Mouse (Mus musculus) heart, embryonic 13.5 days (tissue): ENCODE results near the gene Sh3bgr. TPM values are rescaled to one million over a fixed set of nuclear protein-coding genes. Genes with fewer than 3 reads are reported as not detected.

Source experiments
- ATAC-seq: fragments of 200-750 bp; cut with Nextera tagmentation; 2 replicates; pipeline ENCODE4 v1.8.0; 2017; ENCODE audit warnings: moderate TSS enrichment; ENCODE audit not compliant: insufficient number of reproducible peaks, low FRiP score, low TSS enrichment; ENCODE audit errors: extremely low read depth
- H3K27ac ChIP-seq: fragments of 300-500 bp; sonication (generic); replicated peaks from 2 replicates; pipeline ENCODE4 v1.5.1; 2015; ENCODE audit warnings: moderate library complexity, mild to moderate bottlenecking, inconsistent platforms
- H3K27me3 ChIP-seq: fragments of 300-500 bp; sonication (generic); replicated peaks from 2 replicates; pipeline ENCODE4 v1.6.1; 2015; ENCODE audit warnings: mild to moderate bottlenecking, inconsistent platforms
- H3K36me3 ChIP-seq: fragments of 300-500 bp; sonication (generic); 2 replicates; pipeline ENCODE4 v1.6.1; 2015; ENCODE audit warnings: mild to moderate bottlenecking, inconsistent platforms
- H3K4me1 ChIP-seq: fragments of 300-500 bp; sonication (generic); 2 replicates; pipeline ENCODE4 v1.6.1; 2015; ENCODE audit warnings: inconsistent platforms
- H3K4me2 ChIP-seq: fragments of 300-500 bp; sonication (generic); 2 replicates; pipeline ENCODE4 v1.6.1; 2015; ENCODE audit warnings: inconsistent platforms, mild to moderate bottlenecking, moderate library complexity
- H3K4me3 ChIP-seq: fragments of 300-500 bp; sonication (generic); 2 replicates; pipeline ENCODE4 v1.5.1; 2015; ENCODE audit warnings: moderate library complexity, mild to moderate bottlenecking, inconsistent platforms
- H3K9ac ChIP-seq: fragments of 300-500 bp; sonication (generic); 2 replicates; pipeline ENCODE4 v1.6.1; 2015; ENCODE audit warnings: inconsistent platforms, mild to moderate bottlenecking, moderate library complexity
- H3K9me3 ChIP-seq: fragments of 300-500 bp; sonication (generic); 2 replicates; pipeline ENCODE4 v1.6.1; 2016; ENCODE audit warnings: inconsistent platforms
- WGBS: fragments of 180-500 bp; shearing (Covaris S2); methylation state at CpG from one replicate; pipeline ENCODE4 v1.1.7; 2015; ENCODE audit warnings: mixed read lengths; 5-methylcytosine and 5-hydroxymethylcytosine counted together
- polyA plus RNA-seq: library from polyadenylated mRNA; unstranded; fragments of >200 nt; fragmentation: Nextera tagmentation; extraction: Ambion mirVana; gene quantifications from 2 replicates; pipeline ENCODE4 v1.2.1, GENCODE M21; 2015

Sh3bgr gene
- polyA plus RNA-seq, 1 experiment from 2014 or later = 520 TPM

DNA sequence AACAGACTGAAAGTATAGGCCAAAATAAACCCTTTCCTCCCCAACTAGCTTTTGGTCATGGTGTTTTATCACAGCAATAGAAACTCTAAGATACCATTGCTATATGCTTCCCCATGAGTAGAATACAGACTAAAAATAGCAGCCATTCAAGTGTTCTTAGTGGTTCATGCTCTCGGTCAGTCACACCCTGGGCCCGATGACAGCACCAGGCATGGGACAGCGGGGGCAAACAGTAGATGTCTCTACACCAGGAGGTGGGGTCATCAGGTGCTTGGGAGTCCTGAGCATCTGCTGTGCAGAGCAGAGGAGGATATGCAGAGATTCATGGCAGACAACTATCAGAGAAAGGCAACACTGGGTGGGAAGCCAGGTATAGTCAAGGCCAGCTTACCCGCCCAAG is 12.8 kb downstream of the Sh3bgr start:
- H3K9ac ChIP-seq = peak overlapping the region; percentile 29; the same call in 1 of the 2 replicates
- H3K4me2 ChIP-seq = peak overlapping the region; percentile 30
- no peak overlapping the region for H3K4me3 ChIP-seq
- H3K36me3 ChIP-seq = peaks cover 57% of the 10 kb centered on the region
- no peaks in the 10 kb centered on the region for H3K27me3 ChIP-seq
- H3K9me3 ChIP-seq = 0 out of 2 replicates have a peak, but pooled peaks cover 3% of the 10 kb centered on the region
- 41% methylated on average over 4 of the region's 4 CpGs for WGBS
- peak; percentile 57; the same call in 1 of the 2 replicates for ATAC-seq
- peak overlapping the region; percentile 95 for H3K27ac ChIP-seq
- H3K4me1 ChIP-seq = peaks cover 55% of the 10 kb centered on the region

DNA sequence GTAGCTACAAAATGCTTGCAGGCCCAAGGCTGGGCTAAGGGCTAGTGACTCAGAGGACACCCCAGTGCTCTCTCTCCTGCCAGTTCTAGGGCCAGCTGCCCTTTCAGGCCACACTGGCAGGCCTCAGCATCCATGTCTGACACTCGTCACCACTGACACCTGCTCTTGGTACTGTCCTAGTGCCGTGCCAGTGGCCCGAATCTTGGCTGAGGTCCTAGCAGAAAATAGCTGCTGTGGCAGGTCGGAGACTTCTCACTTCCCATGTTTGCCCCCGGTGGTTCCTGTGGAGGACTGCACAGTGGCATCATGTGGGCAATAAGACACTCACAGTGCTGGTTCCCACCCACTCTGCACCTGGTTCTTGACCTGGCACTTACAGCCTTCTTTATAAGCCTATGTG is 21.2 kb downstream of the Sh3bgr start:
- Histone ChIP-seq H3K9ac (no peak overlapping the region), H3K4me1 (peaks cover 22% of the 10 kb centered on the region), H3K36me3 (peaks cover 69% of the 10 kb centered on the region), H3K4me2 (no peak overlapping the region), H3K9me3 (no peaks in the 10 kb centered on the region), H3K27me3 (no peaks in the 10 kb centered on the region), H3K27ac (peak overlapping the region; percentile 52), H3K4me3 (no peak overlapping the region)
- WGBS = 33% methylated on average over 5 of the region's 5 CpGs
- ATAC-seq = no peak

DNA sequence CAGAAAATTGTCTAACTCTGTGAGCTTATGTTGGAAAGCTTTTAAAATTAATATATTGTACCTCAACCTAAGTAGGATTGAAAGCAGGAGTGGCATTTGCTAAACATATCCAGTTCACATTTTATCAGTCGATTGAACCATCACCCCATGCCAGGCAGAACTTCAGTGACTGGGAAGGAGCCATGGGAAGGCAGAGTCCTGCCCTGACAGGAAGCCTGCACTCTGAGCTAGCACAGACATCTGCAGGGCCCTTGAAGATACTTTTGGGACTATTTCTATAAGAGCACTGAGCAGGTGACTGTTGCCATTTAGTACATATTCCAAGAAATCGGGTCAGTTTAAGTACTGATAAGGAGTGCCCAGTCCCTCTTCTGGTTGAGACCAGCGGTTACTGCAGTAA is 21.7 kb downstream of the Sh3bgr start:
- no peak overlapping the region for H3K9ac ChIP-seq
- H3K27me3 ChIP-seq = no peaks in the 10 kb centered on the region
- no peak for ATAC-seq
- H3K27ac ChIP-seq = peak overlapping the region; percentile 52
- H3K4me1 ChIP-seq = peaks cover 22% of the 10 kb centered on the region
- no peak overlapping the region for H3K4me2 ChIP-seq
- peaks cover 69% of the 10 kb centered on the region for H3K36me3 ChIP-seq
- no peak overlapping the region for H3K4me3 ChIP-seq
- 57% methylated on average over 3 of the region's 3 CpGs for WGBS
- H3K9me3 ChIP-seq = no peaks in the 10 kb centered on the region

DNA sequence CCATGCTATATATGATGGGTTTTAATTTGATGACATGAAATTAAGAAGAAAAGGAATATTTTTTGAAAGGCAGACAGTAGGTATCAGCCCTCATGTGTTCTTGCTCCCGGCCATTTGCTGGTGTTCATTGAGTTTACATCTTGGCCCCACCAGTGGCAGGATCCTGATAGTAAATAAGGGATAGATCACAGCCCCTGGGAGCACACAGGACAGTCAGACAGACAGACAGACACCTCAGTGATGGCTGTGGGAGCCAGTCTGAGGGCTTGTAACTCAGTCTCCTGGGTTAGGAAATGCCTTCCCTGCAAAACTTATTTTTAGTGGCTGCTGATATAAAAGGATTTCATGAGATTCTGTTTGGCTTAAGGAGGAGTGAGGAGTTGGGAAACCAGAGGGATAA is 22.2 kb downstream of the Sh3bgr start:
- 71% methylated on average over 1 of the region's 1 CpGs for WGBS
- H3K36me3 ChIP-seq = peaks cover 72% of the 10 kb centered on the region

DNA sequence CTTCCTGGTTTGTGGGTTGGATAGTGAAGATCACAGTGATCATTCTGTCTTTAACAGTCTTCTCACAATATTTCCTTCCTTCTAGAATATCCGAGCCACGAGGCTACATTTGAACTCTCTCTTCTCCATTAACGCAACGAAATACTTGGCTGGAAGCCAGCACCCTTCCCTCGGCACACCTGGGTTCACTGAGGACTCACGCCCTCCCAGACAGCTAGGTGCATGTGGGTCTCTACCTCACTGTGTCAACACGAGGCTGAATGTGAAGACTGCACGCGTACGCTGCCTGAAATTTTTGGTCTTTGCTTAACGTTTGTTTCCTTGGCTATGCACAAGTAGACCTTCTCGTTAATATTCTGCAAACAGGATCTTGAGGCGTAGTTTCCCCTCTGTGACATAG is 28.2 kb downstream of the Sh3bgr start:
- 74% methylated on average over 13 of the region's 13 CpGs for WGBS
- Histone ChIP-seq H3K27ac (0 out of 2 replicates have a peak overlapping the region, but pooled peaks have one; percentile 39), H3K4me1 (peaks cover 4% of the 10 kb centered on the region), H3K36me3 (peaks cover 55% of the 10 kb centered on the region), H3K9ac (no peak overlapping the region), H3K27me3 (no peaks in the 10 kb centered on the region), H3K4me3 (no peak overlapping the region), H3K4me2 (no peak overlapping the region), H3K9me3 (no peaks in the 10 kb centered on the region)
- no peak for ATAC-seq

More for the DNA sequence above, 22.2 kb downstream of the Sh3bgr start:
- peaks cover 22% of the 10 kb centered on the region for H3K4me1 ChIP-seq
- ATAC-seq = no peak
- H3K27ac ChIP-seq = no peak overlapping the region
- H3K4me2 ChIP-seq = no peak overlapping the region
- H3K27me3 ChIP-seq = no peaks in the 10 kb centered on the region
- no peaks in the 10 kb centered on the region for H3K9me3 ChIP-seq
- H3K4me3 ChIP-seq = no peak overlapping the region
- H3K9ac ChIP-seq = no peak overlapping the region

DNA sequence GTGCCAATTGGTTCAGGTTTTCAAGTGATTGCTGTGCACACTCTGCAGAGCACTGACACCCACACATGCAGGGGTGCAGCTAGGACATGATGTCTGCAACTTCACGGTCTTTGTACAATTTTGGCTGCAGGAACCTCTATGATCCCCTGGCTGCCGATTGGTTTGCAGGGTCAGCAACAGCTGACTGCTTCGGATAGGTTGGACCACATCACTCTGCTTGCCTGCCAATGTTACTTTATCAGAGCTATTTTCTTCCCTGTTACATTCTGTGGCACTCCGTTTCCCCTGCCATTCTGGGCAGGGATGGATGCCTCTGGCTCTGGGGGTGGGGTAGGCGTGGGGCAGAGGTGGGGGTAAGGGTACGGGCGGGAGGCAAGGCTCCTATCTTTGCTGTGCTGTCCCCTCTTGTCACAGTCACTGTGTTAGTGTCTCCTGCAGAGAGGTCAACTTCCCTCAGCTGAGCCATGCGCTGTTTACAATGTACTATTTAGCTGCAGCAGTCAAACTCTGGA is 28.9 kb downstream of the Sh3bgr start:
- Histone ChIP-seq H3K27ac (peak overlapping the region; percentile 39), H3K4me3 (no peak overlapping the region), H3K27me3 (no peaks in the 10 kb centered on the region), H3K4me1 (peaks cover 4% of the 10 kb centered on the region), H3K36me3 (peaks cover 49% of the 10 kb centered on the region), H3K4me2 (no peak overlapping the region), H3K9me3 (no peaks in the 10 kb centered on the region), H3K9ac (0 out of 2 replicates have a peak overlapping the region, but pooled peaks have one; percentile 10)
- 0 out of 2 replicates have a peak, but pooled peaks have one; percentile 42 for ATAC-seq
- WGBS = 40% methylated on average over 8 of the region's 8 CpGs

DNA sequence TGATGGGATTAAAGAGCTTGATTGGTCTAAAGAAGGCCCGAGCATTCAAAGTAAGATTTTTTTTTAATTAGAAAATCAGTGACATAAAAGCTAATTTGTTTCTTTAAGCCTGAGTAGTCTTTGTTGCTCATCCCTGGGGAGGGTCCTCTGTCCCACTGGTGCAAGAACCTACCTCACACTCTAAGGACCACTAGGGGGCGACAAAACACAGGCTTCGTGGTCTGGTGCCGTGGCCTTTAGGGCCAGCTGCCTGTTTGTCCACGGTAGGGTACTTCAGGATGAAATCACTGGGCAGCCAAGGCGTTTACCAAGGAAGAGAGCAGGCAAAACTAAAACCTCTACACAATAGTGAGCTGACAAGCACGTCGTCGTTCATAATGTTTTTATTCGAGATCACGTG is 30.2 kb downstream of the Sh3bgr start:
- Histone ChIP-seq H3K27me3 (no peaks in the 10 kb centered on the region), H3K9ac (no peak overlapping the region), H3K4me3 (no peak overlapping the region), H3K9me3 (no peaks in the 10 kb centered on the region), H3K36me3 (peaks cover 37% of the 10 kb centered on the region), H3K27ac (no peak overlapping the region), H3K4me1 (peaks cover 4% of the 10 kb centered on the region), H3K4me2 (no peak overlapping the region)
- 34% methylated on average over 11 of the region's 11 CpGs for WGBS
- no peak for ATAC-seq

DNA sequence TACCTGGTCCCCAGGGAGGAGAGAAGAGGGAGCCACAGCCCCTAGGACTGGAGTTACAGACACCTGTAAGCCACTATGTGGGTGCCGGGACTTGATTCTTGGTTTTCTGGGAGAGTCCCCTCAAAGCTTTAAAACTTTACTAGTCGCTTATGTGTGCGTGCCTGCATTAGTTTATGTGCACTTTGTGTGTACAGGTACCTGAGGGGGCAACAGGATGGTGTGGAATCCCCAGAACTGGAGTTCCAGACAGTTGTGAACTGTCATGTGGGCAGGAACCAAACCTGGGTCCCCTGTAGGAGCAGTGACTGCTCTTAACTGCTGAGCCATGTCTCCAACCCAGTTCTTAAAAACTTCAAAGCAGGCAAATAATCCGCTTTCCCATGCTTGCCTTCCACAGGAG is 31.0 kb downstream of the Sh3bgr start:
- no peak for ATAC-seq
- no peak overlapping the region for H3K27ac ChIP-seq
- no peak overlapping the region for H3K4me3 ChIP-seq
- no peak overlapping the region for H3K4me2 ChIP-seq
- H3K9me3 ChIP-seq = no peaks in the 10 kb centered on the region
- WGBS = 86% methylated on average over 4 of the region's 4 CpGs
- peaks cover 4% of the 10 kb centered on the region for H3K4me1 ChIP-seq
- no peak overlapping the region for H3K9ac ChIP-seq
- H3K27me3 ChIP-seq = no peaks in the 10 kb centered on the region
- H3K36me3 ChIP-seq = peaks cover 29% of the 10 kb centered on the region

DNA sequence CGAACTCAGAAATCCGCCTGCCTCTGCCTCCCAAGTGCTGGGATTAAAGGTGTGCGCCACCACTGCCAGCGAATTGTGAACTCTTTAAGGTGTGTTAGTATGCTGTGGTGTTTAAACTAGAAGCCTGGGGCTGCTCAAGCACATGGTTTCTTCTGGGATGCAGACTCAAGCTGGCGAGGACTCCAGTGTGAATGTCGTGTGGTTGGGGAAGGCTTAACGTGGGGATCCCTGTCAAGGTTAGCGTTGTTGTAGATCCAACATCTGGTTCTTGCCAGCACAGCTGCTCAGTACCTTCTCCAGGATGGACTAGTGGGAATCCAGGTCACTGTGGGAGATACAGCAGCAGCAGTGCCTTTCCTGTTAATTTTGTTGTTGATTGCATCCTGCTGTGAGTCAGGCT is 31.7 kb downstream of the Sh3bgr start:
- no peaks in the 10 kb centered on the region for H3K27me3 ChIP-seq
- no peak for ATAC-seq
- H3K27ac ChIP-seq = no peak overlapping the region
- no peak overlapping the region for H3K4me3 ChIP-seq
- peaks cover 22% of the 10 kb centered on the region for H3K36me3 ChIP-seq
- WGBS = 72% methylated on average over 8 of the region's 8 CpGs
- no peak overlapping the region for H3K4me2 ChIP-seq
- no peaks in the 10 kb centered on the region for H3K9me3 ChIP-seq
- no peak overlapping the region for H3K9ac ChIP-seq
- peaks cover 4% of the 10 kb centered on the region for H3K4me1 ChIP-seq

DNA sequence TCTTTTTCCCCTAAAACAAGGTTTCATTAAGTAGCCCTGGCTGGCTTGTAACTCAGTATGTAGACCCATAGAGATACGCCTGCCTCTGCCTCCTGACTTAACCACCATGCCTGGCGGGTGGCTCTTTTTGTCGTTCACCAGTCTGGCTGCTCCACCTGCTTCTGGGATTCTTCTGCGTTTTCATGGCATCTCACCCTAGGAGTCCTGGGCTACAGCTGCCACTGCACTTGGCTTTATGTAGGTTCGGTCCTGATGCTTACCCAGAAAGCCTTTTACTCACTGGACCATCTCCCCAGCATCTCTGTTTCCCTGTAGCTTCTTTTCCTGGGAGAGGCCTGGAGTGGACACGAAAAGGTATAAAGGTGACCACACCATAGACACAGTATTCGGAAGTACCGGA is 33.7 kb downstream of the Sh3bgr start:
- 83% methylated on average over 8 of the region's 8 CpGs for WGBS
- H3K4me2 ChIP-seq = no peak overlapping the region

DNA sequence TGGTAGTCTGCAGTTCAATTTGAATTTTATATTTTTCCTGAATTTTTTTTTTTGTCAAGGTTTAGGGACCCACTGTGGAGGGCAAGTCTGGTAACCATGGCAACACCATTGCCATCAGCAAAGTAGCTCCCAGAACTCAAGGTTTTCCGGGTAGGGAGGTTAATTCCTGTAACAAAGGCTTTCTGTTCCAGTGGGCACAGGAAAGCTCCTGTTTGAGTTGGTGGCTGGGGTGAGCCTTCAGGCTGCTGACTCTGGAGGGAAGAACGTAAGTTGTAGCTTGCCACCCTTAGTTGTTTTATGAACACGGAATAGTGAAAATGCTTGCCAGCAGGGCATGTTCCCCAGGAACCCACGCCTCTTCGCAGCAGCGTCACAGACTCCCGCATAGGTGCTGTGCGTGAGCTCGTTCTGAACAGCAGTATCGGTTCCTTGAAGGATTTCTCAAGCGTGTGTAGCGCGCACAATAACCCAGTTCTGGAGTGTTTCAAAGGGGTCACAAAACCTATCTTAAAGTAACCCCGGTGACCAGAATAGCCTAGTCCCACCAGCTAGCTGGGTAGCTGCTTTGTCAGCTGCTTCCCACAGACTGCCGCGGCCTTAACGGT is 35.2 kb downstream of the Sh3bgr start, which contains the start of gene B3galt5:
TSS of gene B3galt5 (plus strand) at position 436 of the 605 bp plus-strand sequence.
- H3K27me3 ChIP-seq = no peaks in the 10 kb centered on the region
- no peak for ATAC-seq
- no peaks in the 10 kb centered on the region for H3K36me3 ChIP-seq
- H3K27ac ChIP-seq = no peak within 1 kb of the TSS
- H3K4me2 ChIP-seq = no peak within 1 kb of the TSS
- no peak within 1 kb of the TSS for H3K9ac ChIP-seq
- no peaks in the 10 kb centered on the region for H3K9me3 ChIP-seq
- WGBS = 77% methylated on average over 17 of the region's 17 CpGs
- no peak within 1 kb of the TSS for H3K4me3 ChIP-seq
- H3K4me1 ChIP-seq = no peaks in the 10 kb centered on the region

More for the DNA sequence above, 33.7 kb downstream of the Sh3bgr start:
- Histone ChIP-seq H3K36me3 (0 out of 2 replicates have a peak, but pooled peaks cover 2% of the 10 kb centered on the region), H3K9ac (no peak overlapping the region), H3K27ac (no peak overlapping the region), H3K27me3 (no peaks in the 10 kb centered on the region), H3K4me1 (peaks cover under 1% of the 10 kb centered on the region; the same call in 1 of the 2 replicates), H3K4me3 (no peak overlapping the region), H3K9me3 (no peaks in the 10 kb centered on the region)
- ATAC-seq = no peak

DNA sequence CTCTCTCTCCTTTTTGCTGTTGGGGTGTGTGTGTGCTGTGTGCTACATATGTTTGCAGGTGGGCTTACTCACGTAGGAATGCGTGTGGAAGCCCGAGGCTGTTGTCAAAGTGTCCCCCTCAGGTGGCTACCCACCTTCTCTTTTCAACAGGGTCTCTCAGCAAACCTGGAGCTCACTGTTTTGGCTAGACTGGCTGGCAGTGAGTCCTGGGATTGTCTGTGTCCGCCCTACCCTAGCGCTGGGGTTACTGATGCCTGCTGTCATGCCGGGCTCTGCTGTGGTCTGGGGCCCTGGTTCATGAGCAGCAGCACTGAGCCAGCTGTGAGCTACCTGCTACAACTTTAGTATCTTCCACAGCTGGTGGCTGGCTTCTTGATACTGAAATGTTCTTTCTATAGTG is 44.2 kb downstream of the Sh3bgr start:
- H3K4me1 ChIP-seq = no peaks in the 10 kb centered on the region
- no peaks in the 10 kb centered on the region for H3K27me3 ChIP-seq
- H3K4me2 ChIP-seq = no peak overlapping the region
- no peak overlapping the region for H3K4me3 ChIP-seq
- H3K27ac ChIP-seq = no peak overlapping the region
- WGBS = 85% methylated on average over 6 of the region's 6 CpGs
- no peak overlapping the region for H3K9ac ChIP-seq
- H3K36me3 ChIP-seq = no peaks in the 10 kb centered on the region
- no peak for ATAC-seq
- peaks cover 8% of the 10 kb centered on the region; the same call in 1 of the 2 replicates for H3K9me3 ChIP-seq
